Mouse (Mus musculus) stomach, postnatal 0 days (tissue): ENCODE results near the gene Hist1h1d.

Experiments used
- CTCF ChIP-seq: IDR thresholded peaks from 2 replicates; pipeline ENCODE4 v1.5.1; 2016; ENCODE audit warnings: antibody characterized with exemption, low read depth, mild to moderate bottlenecking, moderate library complexity
- EP300 ChIP-seq: optimal IDR thresholded peaks from 2 replicates; pipeline ENCODE3; 2016; ENCODE audit warnings: antibody characterized with exemption

DNA sequence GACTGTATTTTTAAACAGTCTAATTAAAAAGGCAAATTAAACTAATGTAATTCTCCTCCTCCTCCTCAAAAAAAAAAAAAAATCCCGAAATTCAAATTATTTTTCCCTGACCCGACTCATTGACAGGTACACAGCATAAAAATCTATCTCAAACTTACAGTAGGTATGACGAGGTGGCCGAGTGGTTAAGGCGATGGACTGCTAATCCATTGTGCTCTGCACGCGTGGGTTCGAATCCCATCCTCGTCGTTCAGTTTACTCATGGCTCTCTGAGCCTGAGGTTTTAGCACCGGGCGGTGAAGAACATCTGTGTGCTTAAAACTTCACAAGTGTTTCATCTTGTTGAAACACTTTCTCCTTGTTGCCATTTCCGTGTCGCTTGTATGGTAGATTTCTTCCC is 31.4 kb upstream of the Hist1h1d start:
- TF ChIP-seq CTCF, result no peak
- no peak for TF ChIP-seq EP300
